Mouse (Mus musculus): ENCODE measurements around the gene Sf3a1. TPM values are rescaled to one million over a fixed set of nuclear protein-coding genes. Genes with fewer than 3 reads are reported as not detected.
A peak's percentile ranks its signal among the peaks of the same experiment; 100 is the strongest.
"Not testable (repeated sequence)": the region's sequence is repeated elsewhere in the genome, so short reads cannot be mapped to it uniquely, and the experiment has no call there.

The Sf3a1 gene
- polyA plus RNA-seq (2016; fragmentation: Nextera tagmentation; extraction: Ambion mirVana) = 95.2 and 97.1 TPM in 2 replicates

- H3K4me1 ChIP-seq = peaks cover 50% of the 10 kb centered on the region
- no peaks in the 10 kb centered on the region for H3K27me3 ChIP-seq (ENCODE audit: low read depth, poor library complexity, severe bottlenecking)
- H3K27ac ChIP-seq (replicated peaks) = peak within 1 kb of the TSS; percentile 90
- H3K9me3 ChIP-seq (replicated peaks) = no peaks in the 10 kb centered on the region
- peak; percentile 94 for DNase-seq (ENCODE audit: low spot score)
- peaks cover 40% of the 10 kb centered on the region for H3K36me3 ChIP-seq
- 2% methylated on average over 54 of the region's 54 CpGs for WGBS
- H3K4me3 ChIP-seq = peak within 1 kb of the TSS; percentile 91
Observed at GRCm38 (mm10) chr11:4159808-4160708, at the start of gene Sf3a1, which contains the start of gene Ccdc157. TSS of gene Sf3a1 (plus strand) at chr11:4160350. TSS of gene Ccdc157 (minus strand) at chr11:4160293.

- H3K27ac ChIP-seq (replicated peaks) = no peak overlapping the region
- no peaks in the 10 kb centered on the region for H3K36me3 ChIP-seq
- no peak for DNase-seq (ENCODE audit: low spot score)
- no peaks in the 10 kb centered on the region for H3K4me1 ChIP-seq
- H3K4me3 ChIP-seq = no peak overlapping the region
- 90% methylated on average over 4 of the region's 4 CpGs for WGBS
- H3K9me3 ChIP-seq (replicated peaks) = no peaks in the 10 kb centered on the region
- peaks cover 14% of the 10 kb centered on the region for H3K27me3 ChIP-seq (ENCODE audit: low read depth, poor library complexity, severe bottlenecking)
Observed at GRCm38 (mm10) chr11:4112033-4112432, 48.1 kb upstream of the Sf3a1 start.

- 87% methylated on average over 6 of the region's 6 CpGs for WGBS
- peaks cover 23% of the 10 kb centered on the region for H3K27me3 ChIP-seq (ENCODE audit: low read depth, poor library complexity, severe bottlenecking)
- no peaks in the 10 kb centered on the region for H3K9me3 ChIP-seq (replicated peaks)
- no peak overlapping the region for H3K4me3 ChIP-seq
- no peak for DNase-seq (ENCODE audit: low spot score)
- no peaks in the 10 kb centered on the region for H3K36me3 ChIP-seq
- peaks cover 8% of the 10 kb centered on the region for H3K4me1 ChIP-seq
- no peak overlapping the region for H3K27ac ChIP-seq (replicated peaks)
Observed at GRCm38 (mm10) chr11:4112861-4113260, 47.3 kb upstream of the Sf3a1 start.

- no peak for DNase-seq (ENCODE audit: low spot score)
- Histone ChIP-seq H3K9me3 (replicated peaks) (no peaks in the 10 kb centered on the region), H3K4me3 (no peak overlapping the region), H3K36me3 (no peaks in the 10 kb centered on the region), H3K4me1 (peaks cover 14% of the 10 kb centered on the region), H3K27ac (replicated peaks) (no peak overlapping the region), H3K27me3 (ENCODE audit: low read depth, poor library complexity, severe bottlenecking) (peaks cover 29% of the 10 kb centered on the region)
- 89% methylated on average over 4 of the region's 4 CpGs for WGBS
Observed at GRCm38 (mm10) chr11:4113496-4113895, 46.7 kb upstream of the Sf3a1 start.

GRCm38 (mm10) chr11:4113970-4114369 lies 46.2 kb upstream of the Sf3a1 start:
- Histone ChIP-seq H3K27ac (replicated peaks) (no peak overlapping the region), H3K27me3 (ENCODE audit: low read depth, poor library complexity, severe bottlenecking) (peaks cover 33% of the 10 kb centered on the region), H3K9me3 (replicated peaks) (no peaks in the 10 kb centered on the region), H3K36me3 (no peaks in the 10 kb centered on the region), H3K4me1 (peaks cover 19% of the 10 kb centered on the region), H3K4me3 (no peak overlapping the region)
- 84% methylated on average over 6 of the region's 6 CpGs for WGBS
- DNase-seq (ENCODE audit: low spot score) = no peak

GRCm38 (mm10) chr11:4114541-4114940 lies 45.6 kb upstream of the Sf3a1 start:
- not testable (repeated sequence) for DNase-seq (ENCODE audit: low spot score)
- 83% methylated on average over 6 of the region's 6 CpGs for WGBS
- H3K4me1 ChIP-seq = peaks cover 20% of the 10 kb centered on the region

GRCm38 (mm10) chr11:4115407-4115806 lies 44.7 kb upstream of the Sf3a1 start:
- Histone ChIP-seq H3K27ac (replicated peaks) (no peak overlapping the region), H3K4me3 (no peak overlapping the region), H3K36me3 (no peaks in the 10 kb centered on the region), H3K27me3 (ENCODE audit: low read depth, poor library complexity, severe bottlenecking) (peaks cover 47% of the 10 kb centered on the region), H3K4me1 (peaks cover 20% of the 10 kb centered on the region), H3K9me3 (replicated peaks) (no peaks in the 10 kb centered on the region)
- WGBS = 88% methylated on average over 4 of the region's 4 CpGs
- DNase-seq (ENCODE audit: low spot score) = no peak

More at GRCm38 (mm10) chr11:4114541-4114940, 45.6 kb upstream of the Sf3a1 start:
- H3K36me3 ChIP-seq; H3K9me3 ChIP-seq (replicated peaks); H3K27ac ChIP-seq (replicated peaks); H3K4me3 ChIP-seq: not testable (repeated sequence)
- peaks cover 38% of the 10 kb centered on the region for H3K27me3 ChIP-seq (ENCODE audit: low read depth, poor library complexity, severe bottlenecking)

- H3K36me3 ChIP-seq = no peaks in the 10 kb centered on the region
Observed at GRCm38 (mm10) chr11:4116458-4117141, 43.5 kb upstream of the Sf3a1 start.

GRCm38 (mm10) chr11:4117372-4118071 lies 42.6 kb upstream of the Sf3a1 start:
- peaks cover 56% of the 10 kb centered on the region for H3K27me3 ChIP-seq (ENCODE audit: low read depth, poor library complexity, severe bottlenecking)
- H3K4me3 ChIP-seq = peak overlapping the region; percentile 71
- H3K9me3 ChIP-seq (replicated peaks) = no peaks in the 10 kb centered on the region
- 37% methylated on average over 3 of the region's 3 CpGs for WGBS
- no peak overlapping the region for H3K27ac ChIP-seq (replicated peaks)
- peaks cover 20% of the 10 kb centered on the region for H3K4me1 ChIP-seq
- no peak for DNase-seq (ENCODE audit: low spot score)
- no peaks in the 10 kb centered on the region for H3K36me3 ChIP-seq

More at GRCm38 (mm10) chr11:4116458-4117141, 43.5 kb upstream of the Sf3a1 start:
- Histone ChIP-seq H3K9me3 (replicated peaks) (no peaks in the 10 kb centered on the region), H3K4me1 (peaks cover 20% of the 10 kb centered on the region), H3K27ac (replicated peaks) (no peak overlapping the region), H3K27me3 (ENCODE audit: low read depth, poor library complexity, severe bottlenecking) (peaks cover 56% of the 10 kb centered on the region), H3K4me3 (no peak overlapping the region)
- DNase-seq (ENCODE audit: low spot score) = no peak
- 73% methylated on average over 11 of the region's 11 CpGs for WGBS

- 3% methylated on average over 41 of the region's 41 CpGs for WGBS
- Histone ChIP-seq H3K4me1 (peaks cover 23% of the 10 kb centered on the region), H3K9me3 (replicated peaks) (no peaks in the 10 kb centered on the region), H3K4me3 (peak overlapping the region; percentile 71), H3K36me3 (no peaks in the 10 kb centered on the region), H3K27me3 (ENCODE audit: low read depth, poor library complexity, severe bottlenecking) (peaks cover 56% of the 10 kb centered on the region), H3K27ac (replicated peaks) (peak overlapping the region; percentile 82)
- peak; percentile 70 for DNase-seq (ENCODE audit: low spot score)
Observed at GRCm38 (mm10) chr11:4118081-4118921, 41.8 kb upstream of the Sf3a1 start.

GRCm38 (mm10) chr11:4119635-4120034 lies 40.5 kb upstream of the Sf3a1 start:
- Histone ChIP-seq H3K27ac (replicated peaks) (no peak overlapping the region), H3K27me3 (ENCODE audit: low read depth, poor library complexity, severe bottlenecking) (peaks cover 56% of the 10 kb centered on the region), H3K36me3 (no peaks in the 10 kb centered on the region), H3K4me1 (peaks cover 23% of the 10 kb centered on the region), H3K4me3 (no peak overlapping the region), H3K9me3 (replicated peaks) (0 out of 2 replicates have a peak, but pooled peaks cover 2% of the 10 kb centered on the region)
- DNase-seq (ENCODE audit: low spot score) = no peak
- 87% methylated on average over 5 of the region's 5 CpGs for WGBS

GRCm38 (mm10) chr11:4121691-4122090 lies 38.5 kb upstream of the Sf3a1 start:
- WGBS = 76% methylated on average over 3 of the region's 3 CpGs
- DNase-seq (ENCODE audit: low spot score) = no peak
- Histone ChIP-seq H3K4me1 (peaks cover 23% of the 10 kb centered on the region), H3K27me3 (ENCODE audit: low read depth, poor library complexity, severe bottlenecking) (peaks cover 45% of the 10 kb centered on the region), H3K4me3 (no peak overlapping the region), H3K36me3 (no peaks in the 10 kb centered on the region), H3K27ac (replicated peaks) (no peak overlapping the region), H3K9me3 (replicated peaks) (peaks cover 2% of the 10 kb centered on the region; the same call in 1 of the 2 replicates)
